Mouse (Mus musculus) adrenal gland, postnatal 10 days (tissue): ENCODE measurements around the gene Cyp2d11. TPM values are rescaled to one million over a fixed set of nuclear protein-coding genes. Genes with fewer than 3 reads are reported as not detected.
A peak's percentile ranks its signal among the peaks of the same experiment; 100 is the strongest.
"Not testable (repeated sequence)": the region's sequence is repeated elsewhere in the genome, so short reads cannot be mapped to it uniquely, and the experiment has no call there.

Experiments
- DNase-seq: peaks from one replicate; pipeline ENCODE4 v3.0.0; 2021; ENCODE audit warnings: mixed read lengths
- total RNA-seq, 2 experiments: library from RNA; stranded (reverse); gene quantifications; 2 replicates each; pipeline ENCODE4 v1.2.3; 2021

Cyp2d11 gene
- total RNA-seq, 2 experiments from 2014 or later: 0.69 TPM; not detected in 1

GRCm38 (mm10) chr15:82379871-82380713, 13.7 kb downstream of the Cyp2d11 start, which contains the start of gene Cyp2d22:
Cyp2d22 (minus strand) TSS chr15:82380260.
- peak; percentile 76 for DNase-seq

- no peak for DNase-seq
Measured at GRCm38 (mm10) chr15:82379511-82379870, 14.3 kb downstream of the Cyp2d11 start.

GRCm38 (mm10) chr15:82378261-82379180, 15.3 kb downstream of the Cyp2d11 start:
- no peak for DNase-seq

- no peak for DNase-seq
Measured at GRCm38 (mm10) chr15:82377701-82378100, 16.1 kb downstream of the Cyp2d11 start.

- peak; percentile 44 for DNase-seq
Measured at GRCm38 (mm10) chr15:82376393-82377138, 17.3 kb downstream of the Cyp2d11 start.

- no peak for DNase-seq
Measured at GRCm38 (mm10) chr15:82375855-82376254, 18.0 kb downstream of the Cyp2d11 start.

- DNase-seq: no peak
Measured at GRCm38 (mm10) chr15:82374437-82374836, 19.4 kb downstream of the Cyp2d11 start.

GRCm38 (mm10) chr15:82372991-82373390, 20.8 kb downstream of the Cyp2d11 start:
- DNase-seq: no peak

GRCm38 (mm10) chr15:82372446-82372845, 21.4 kb downstream of the Cyp2d11 start:
- no peak for DNase-seq

GRCm38 (mm10) chr15:82368851-82369250, 25.0 kb downstream of the Cyp2d11 start:
- no peak for DNase-seq

GRCm38 (mm10) chr15:82368146-82368545, 25.7 kb downstream of the Cyp2d11 start:
- DNase-seq: no peak

GRCm38 (mm10) chr15:82364561-82364960, 29.3 kb downstream of the Cyp2d11 start:
- DNase-seq: not testable (repeated sequence)

- DNase-seq: not testable (repeated sequence)
Measured at GRCm38 (mm10) chr15:82363801-82364200, 30.0 kb downstream of the Cyp2d11 start.

- DNase-seq: no peak
Measured at GRCm38 (mm10) chr15:82362234-82362633, 31.6 kb downstream of the Cyp2d11 start.

- DNase-seq: no peak
Measured at GRCm38 (mm10) chr15:82361459-82362018, 32.3 kb downstream of the Cyp2d11 start.

GRCm38 (mm10) chr15:82358431-82359260, 35.2 kb downstream of the Cyp2d11 start:
- peak; percentile 44 for DNase-seq

- DNase-seq: peak; percentile 98
Measured at GRCm38 (mm10) chr15:82354126-82354945, 39.5 kb downstream of the Cyp2d11 start, which contains the start of gene Ndufa6. Ndufa6 (minus strand) TSS chr15:82354322.

- no peak for DNase-seq
Measured at GRCm38 (mm10) chr15:82353745-82354113, 40.1 kb downstream of the Cyp2d11 start.

GRCm38 (mm10) chr15:82353078-82353744, 40.6 kb downstream of the Cyp2d11 start:
- DNase-seq: peak; percentile 40
